Mouse (Mus musculus) heart, postnatal 0 days (tissue): ENCODE results near the gene Gemin7.

Source experiments
- CTCF ChIP-seq: IDR thresholded peaks from 2 replicates; pipeline ENCODE4 v1.5.1; 2016; ENCODE audit warnings: antibody characterized with exemption, control low read depth, low read depth
- EP300 ChIP-seq: IDR thresholded peaks from 2 replicates; pipeline ENCODE4 v1.6.1; 2016; ENCODE audit warnings: antibody characterized with exemption, low read depth

- TF ChIP-seq CTCF (no peak), EP300 (no peak)
Measured at GRCm38 (mm10) chr7:19615036-19615577, 37.7 kb upstream of the Gemin7 start.
